Mouse (Mus musculus) spleen, adult 2 months (tissue): ENCODE measurements around the gene Gm49337. TPM values are rescaled to one million over a fixed set of nuclear protein-coding genes. Genes with fewer than 3 reads are reported as not detected.
"Not testable (repeated sequence)": the region's sequence is repeated elsewhere in the genome, so short reads cannot be mapped to it uniquely, and the experiment has no call there.

Experiments
- DNase-seq, 2 experiments: peaks; one replicate each; pipeline versions ENCODE4 v3.0.0 to v3.0.0-alpha.2; 2012 to 2021; ENCODE audit warnings: low spot score in 2 of 2, low read depth in 1 of 2
- H3K27ac ChIP-seq: fragments of 200-500 bp; 2 replicates; pipeline ENCODE4 v1.5.1; 2012; ENCODE audit warnings: low read length, inconsistent platforms; ENCODE audit not compliant: insufficient read depth
- H3K27me3 ChIP-seq: fragments of 200-500 bp; 2 replicates; pipeline ENCODE4 v1.6.1; 2012; ENCODE audit warnings: mild to moderate bottlenecking, moderate library complexity, low read length, inconsistent platforms; ENCODE audit not compliant: control insufficient read depth, insufficient read depth
- H3K36me3 ChIP-seq: fragments of 200-500 bp; 2 replicates; pipeline ENCODE4 v1.6.1; 2012; ENCODE audit warnings: mild to moderate bottlenecking, low read length, inconsistent platforms; ENCODE audit not compliant: control insufficient read depth, insufficient read depth
- H3K4me1 ChIP-seq: fragments of 200-500 bp; 2 replicates; pipeline ENCODE4 v1.6.1; 2011; ENCODE audit warnings: inconsistent platforms; ENCODE audit not compliant: control insufficient read depth, insufficient read depth, insufficient read length
- H3K4me3 ChIP-seq: fragments of 200-500 bp; 2 replicates; pipeline ENCODE4 v1.5.1; 2011; ENCODE audit warnings: mild to moderate bottlenecking, inconsistent platforms; ENCODE audit not compliant: insufficient read depth, insufficient read length; ENCODE audit errors: extremely low read depth
- CTCF ChIP-seq: fragments of 200-500 bp; IDR thresholded peaks from 2 replicates; pipeline ENCODE4 v1.5.1; 2011; ENCODE audit warnings: mild to moderate bottlenecking, inconsistent platforms; ENCODE audit not compliant: insufficient read depth, insufficient read length, insufficient replicate concordance; ENCODE audit errors: extremely low read depth
- POLR2A ChIP-seq: fragments of 200-500 bp; IDR thresholded peaks from 2 replicates; pipeline ENCODE4 v1.6.1; 2011; ENCODE audit warnings: low read depth, low read length, inconsistent platforms
- WGBS: fragments of 180-500 bp; shearing (Covaris S2); methylation state at CpG from one replicate; pipeline ENCODE4 v1.1.7; 2018; 5-methylcytosine and 5-hydroxymethylcytosine counted together
- polyA plus RNA-seq: library from polyadenylated mRNA; depleted of rRNA; stranded (reverse); fragments of >200 nt; gene quantifications from 2 replicates; pipeline ENCODE4 v1.2.3, GENCODE M21; 2012

Gene Gm49337
- polyA plus RNA-seq, 1 experiment = not detected

GRCm38 (mm10) chr4:116206531-116206930 is 33.3 kb downstream of the Gm49337 start:
- H3K36me3 ChIP-seq = no peaks in the 10 kb centered on the region
- no peak for DNase-seq
- no peak overlapping the region for H3K4me3 ChIP-seq
- no peaks in the 10 kb centered on the region for H3K27me3 ChIP-seq
- TF ChIP-seq CTCF (no peak), POLR2A (no peak)
- no peaks in the 10 kb centered on the region for H3K4me1 ChIP-seq
- WGBS = 76% methylated on average over 4 of the region's 4 CpGs
- no peak overlapping the region for H3K27ac ChIP-seq

DNA sequence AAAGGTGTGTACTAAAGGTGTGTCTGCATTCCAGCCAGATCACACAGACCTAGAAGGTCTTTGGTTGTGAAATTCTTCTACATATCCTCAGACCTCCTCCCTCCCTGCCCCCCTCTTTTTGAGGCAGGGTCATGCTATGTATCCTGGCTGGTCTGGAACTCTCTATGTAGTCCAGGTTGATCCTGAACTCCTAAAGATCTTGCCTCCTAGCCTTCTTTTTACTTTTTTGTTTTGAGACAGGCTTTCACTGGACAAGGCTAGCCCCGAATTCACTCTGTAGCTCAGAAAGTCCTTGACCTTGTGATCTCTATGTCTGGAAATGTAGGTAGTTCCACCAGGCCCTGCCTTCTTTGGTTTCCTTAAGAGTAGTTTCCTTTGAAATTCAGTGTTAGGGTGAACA is 35.7 kb downstream of the Gm49337 start:
- 77% methylated on average over 1 of the region's 1 CpGs for WGBS
- Histone ChIP-seq H3K27me3 (no peaks in the 10 kb centered on the region), H3K36me3 (no peaks in the 10 kb centered on the region), H3K4me1 (no peaks in the 10 kb centered on the region), H3K4me3 (no peak overlapping the region), H3K27ac (no peak overlapping the region)
- DNase-seq = no peak
- TF ChIP-seq POLR2A = no peak
- TF ChIP-seq CTCF = no peak

- TF ChIP-seq POLR2A (no peak), CTCF (no peak)
- no peaks in the 10 kb centered on the region for H3K27me3 ChIP-seq
- 92% methylated on average over 2 of the region's 2 CpGs for WGBS
- no peak overlapping the region for H3K27ac ChIP-seq
- H3K4me3 ChIP-seq = no peak overlapping the region
- H3K4me1 ChIP-seq = no peaks in the 10 kb centered on the region
- H3K36me3 ChIP-seq = no peaks in the 10 kb centered on the region
- no peak for DNase-seq
Observed at GRCm38 (mm10) chr4:116215895-116216605, 42.9 kb downstream of the Gm49337 start.

- no peak for DNase-seq
- Histone ChIP-seq H3K27ac (no peak overlapping the region), H3K27me3 (no peaks in the 10 kb centered on the region), H3K36me3 (no peaks in the 10 kb centered on the region), H3K4me3 (no peak overlapping the region), H3K4me1 (no peaks in the 10 kb centered on the region)
- WGBS = 70% methylated on average over 2 of the region's 2 CpGs
- TF ChIP-seq POLR2A = no peak
- TF ChIP-seq CTCF = no peak
Observed at GRCm38 (mm10) chr4:116217046-116217445, 43.9 kb downstream of the Gm49337 start.

DNA sequence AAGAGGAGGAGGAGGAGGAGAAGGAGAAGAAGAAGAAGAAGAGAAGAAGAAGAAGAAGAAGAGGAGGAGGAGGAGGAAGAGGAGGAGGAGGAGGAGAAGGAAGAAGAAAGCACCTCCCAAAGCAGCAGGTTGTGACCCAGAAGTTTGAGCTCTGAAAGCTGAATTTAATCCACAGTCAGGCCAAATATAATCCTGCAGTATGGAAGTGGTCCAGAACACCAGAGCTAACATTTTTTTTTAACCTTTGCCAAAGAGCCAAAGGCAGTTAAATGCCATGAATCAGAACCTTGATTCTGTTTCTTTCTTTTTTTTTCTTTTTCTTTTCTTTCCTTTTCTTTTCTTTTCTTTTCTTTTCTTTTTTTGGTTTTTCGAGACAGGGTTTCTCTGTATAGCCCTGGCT is 44.5 kb downstream of the Gm49337 start:
- H3K4me3 ChIP-seq, H3K4me1 ChIP-seq, DNase-seq, H3K36me3 ChIP-seq, H3K27me3 ChIP-seq, H3K27ac ChIP-seq: not testable (repeated sequence)
- 83% methylated on average over 1 of the region's 1 CpGs for WGBS

GRCm38 (mm10) chr4:116219056-116219455 is 45.9 kb downstream of the Gm49337 start:
- Histone ChIP-seq H3K36me3 (no peaks in the 10 kb centered on the region), H3K4me3 (no peak overlapping the region), H3K27me3 (no peaks in the 10 kb centered on the region; the same call in 1 of the 2 replicates), H3K27ac (no peak overlapping the region), H3K4me1 (no peaks in the 10 kb centered on the region)
- no peak for DNase-seq
- WGBS = 96% methylated on average over 1 of the region's 1 CpGs
- no peak for TF ChIP-seq CTCF
- TF ChIP-seq POLR2A = no peak

DNA sequence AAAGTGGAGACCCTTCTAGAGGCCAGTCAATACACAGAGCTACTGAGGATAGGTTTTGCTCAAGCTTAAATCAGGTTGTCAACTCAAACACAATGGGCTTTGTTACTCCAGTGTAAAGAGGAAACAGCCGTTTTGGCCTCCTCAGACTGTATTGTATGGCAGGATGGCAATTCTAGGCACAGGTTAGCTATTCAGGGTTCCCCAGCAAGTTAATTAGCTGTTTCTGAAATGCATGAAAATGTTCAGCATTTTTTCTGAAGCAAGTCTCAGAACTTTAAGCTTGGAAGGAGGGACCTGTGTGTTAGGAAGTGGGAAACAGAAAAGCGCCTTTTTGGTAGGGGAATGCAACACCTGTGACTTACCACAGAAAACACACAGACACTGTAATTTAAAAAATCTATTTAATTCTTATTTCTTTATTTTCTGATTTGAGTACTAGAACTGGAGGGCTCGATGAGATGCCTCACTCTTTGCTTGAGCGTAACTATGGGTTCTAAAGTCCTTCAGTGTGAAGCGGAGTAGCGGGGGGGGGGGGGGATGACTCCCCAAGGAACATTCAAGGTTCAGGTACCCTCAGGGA is 47.0 kb downstream of the Gm49337 start:
- TF ChIP-seq CTCF = no peak
- no peak for TF ChIP-seq POLR2A
- H3K27me3 ChIP-seq = no peaks in the 10 kb centered on the region; the same call in 1 of the 2 replicates

DNA sequence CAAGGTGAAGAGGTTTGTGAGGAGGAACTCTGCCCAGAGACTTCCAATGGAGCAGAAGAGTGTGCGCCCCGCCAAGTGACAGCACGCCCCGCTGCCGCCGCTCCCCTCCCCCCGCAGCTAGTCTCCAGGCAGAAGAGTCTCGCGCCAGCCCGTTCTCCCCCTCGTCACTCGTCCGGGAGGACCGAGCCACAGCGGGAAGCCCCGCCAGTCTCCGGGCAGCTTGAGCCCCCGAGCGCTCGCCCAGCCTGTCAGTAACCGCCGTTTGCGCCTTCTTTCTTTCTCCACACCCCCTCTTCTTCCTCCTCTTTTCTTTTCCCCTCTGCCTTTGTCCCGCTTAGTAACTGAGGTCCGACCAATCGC is 47.6 kb downstream of the Gm49337 start:
- TF ChIP-seq CTCF (no peak), POLR2A (peak; percentile 58; the same call in 1 of the 2 replicates)
- no peaks in the 10 kb centered on the region for H3K36me3 ChIP-seq
- WGBS = 2% methylated on average over 22 of the region's 26 CpGs
- no peak for DNase-seq
- peak overlapping the region; percentile 97 for H3K4me3 ChIP-seq
- H3K4me1 ChIP-seq = no peaks in the 10 kb centered on the region
- H3K27me3 ChIP-seq = no peaks in the 10 kb centered on the region; the same call in 1 of the 2 replicates
- peak overlapping the region; percentile 98 for H3K27ac ChIP-seq

More for the DNA sequence above, 47.0 kb downstream of the Gm49337 start:
- H3K36me3 ChIP-seq = no peaks in the 10 kb centered on the region
- no peak overlapping the region for H3K27ac ChIP-seq
- DNase-seq = no peak
- WGBS = 30% methylated on average over 6 of the region's 6 CpGs
- peak overlapping the region; percentile 97; the same call in 1 of the 2 replicates for H3K4me3 ChIP-seq
- no peaks in the 10 kb centered on the region for H3K4me1 ChIP-seq
